Mouse (Mus musculus): ENCODE results near the gene Olfr951.

Olfr951 gene

GRCm38 (mm10) chr9:39387110-39387509 is at the start of gene Olfr951:
TSS of gene Olfr951 (plus strand) at chr9:39387410.
- no peak for DNase-seq (ENCODE audit: low spot score)

GRCm38 (mm10) chr9:39427048-39427447 is 39.8 kb downstream of the Olfr951 start, which contains the start of gene Olfr952:
TSS of gene Olfr952 (minus strand) at chr9:39427148.
- DNase-seq (ENCODE audit: low spot score), result no peak
